Mouse (Mus musculus) midbrain, embryonic 14.5 days (tissue): ENCODE results near the gene Usp13. TPM values are rescaled to one million over a fixed set of nuclear protein-coding genes. Genes with fewer than 3 reads are reported as not detected.
A peak's percentile ranks its signal among the peaks of the same experiment; 100 is the strongest.

Experiments
- ATAC-seq: fragments of 200-750 bp; cut with Nextera tagmentation; 2 replicates; pipeline ENCODE4 v1.8.0; 2017; ENCODE audit warnings: moderate number of reproducible peaks, moderate library complexity; ENCODE audit not compliant: low FRiP score, low TSS enrichment
- DNase-seq: peaks from one replicate; pipeline ENCODE4 v3.0.0-alpha.2; 2015
- H3K27ac ChIP-seq: fragments of 300-500 bp; sonication (generic); replicated peaks from 2 replicates; pipeline ENCODE4 v1.5.1; 2014; ENCODE audit warnings: mild to moderate bottlenecking, low read depth, low read length, moderate library complexity
- H3K27me3 ChIP-seq: fragments of 300-500 bp; sonication (generic); 2 replicates; pipeline ENCODE4 v1.6.1; 2014; ENCODE audit warnings: low read length, control low read depth, mixed read lengths; ENCODE audit not compliant: control insufficient read depth, insufficient read depth
- H3K36me3 ChIP-seq: fragments of 300-500 bp; sonication (generic); 2 replicates; pipeline ENCODE4 v1.6.1; 2014; ENCODE audit warnings: low read length, control low read depth; ENCODE audit not compliant: control insufficient read depth, insufficient read depth
- H3K4me1 ChIP-seq: fragments of 300-500 bp; sonication (generic); 2 replicates; pipeline ENCODE4 v1.6.1; 2014; ENCODE audit warnings: mild to moderate bottlenecking, antibody characterized with exemption, low read length, control low read depth; ENCODE audit not compliant: control insufficient read depth, insufficient read depth
- H3K4me2 ChIP-seq: fragments of 300-500 bp; sonication (generic); 2 replicates; pipeline ENCODE4 v1.6.1; 2014; ENCODE audit warnings: mild to moderate bottlenecking, low read length, moderate library complexity
- H3K4me3 ChIP-seq: fragments of 300-500 bp; sonication (generic); replicated peaks from 2 replicates; pipeline ENCODE4 v1.5.1; 2014; ENCODE audit warnings: low read depth, low read length
- H3K9ac ChIP-seq: fragments of 300-500 bp; sonication (generic); replicated peaks from 2 replicates; pipeline ENCODE4 v1.6.1; 2014; ENCODE audit warnings: mild to moderate bottlenecking, low read length, moderate library complexity
- H3K9me3 ChIP-seq: fragments of 300-500 bp; sonication (generic); 2 replicates; pipeline ENCODE4 v1.6.1; 2016; ENCODE audit warnings: low read length, control low read depth, mixed read lengths; ENCODE audit not compliant: control insufficient read depth
- WGBS: fragments of 180-500 bp; shearing (Covaris S2); extraction: QIAGEN DNeasy Blood & Tissue Kit; methylation state at CpG from one replicate; pipeline ENCODE4 v1.1.7; 2014; 5-methylcytosine and 5-hydroxymethylcytosine counted together
- polyA plus RNA-seq: library from polyadenylated mRNA; unstranded; fragments of >200 nt; fragmentation: Nextera tagmentation; extraction: Ambion mirVana; gene quantifications from 2 replicates; pipeline ENCODE4 v1.2.1, GENCODE M21; 2014

Gene Usp13
- polyA plus RNA-seq: 11.0 and 12.3 TPM in 2 replicates

GRCm38 (mm10) chr3:32817357-32818326 lies at the start of gene Usp13:
Gene Usp13, plus strand, starts transcription at chr3:32817546.
- peak within 1 kb of the TSS; percentile 91 for H3K27ac ChIP-seq
- under 1% methylated on average over 84 of the region's 84 CpGs for WGBS
- peak within 1 kb of the TSS; percentile 88 for H3K9ac ChIP-seq
- H3K4me1 ChIP-seq: peaks cover 13% of the 10 kb centered on the region
- peak within 1 kb of the TSS; percentile 78 for H3K4me3 ChIP-seq
- no peaks in the 10 kb centered on the region for H3K9me3 ChIP-seq
- peak within 1 kb of the TSS; percentile 81 for H3K4me2 ChIP-seq
- DNase-seq (peak; percentile 85), ATAC-seq (peak; percentile 85)
- H3K27me3 ChIP-seq: no peaks in the 10 kb centered on the region
- H3K36me3 ChIP-seq: no peaks in the 10 kb centered on the region

- 75% methylated on average over 2 of the region's 2 CpGs for WGBS
- no peak for ATAC-seq
- H3K4me2 ChIP-seq: no peak overlapping the region
Measured at GRCm38 (mm10) chr3:32770781-32771180, 46.6 kb upstream of the Usp13 start.

GRCm38 (mm10) chr3:32817001-32817356 lies 367 bp upstream of the Usp13 start:
- 4% methylated on average over 9 of the region's 9 CpGs for WGBS

More at GRCm38 (mm10) chr3:32770781-32771180, 46.6 kb upstream of the Usp13 start:
- no peak for DNase-seq
- no peaks in the 10 kb centered on the region for H3K36me3 ChIP-seq
- no peak overlapping the region for H3K27ac ChIP-seq
- H3K27me3 ChIP-seq: no peaks in the 10 kb centered on the region
- no peak overlapping the region for H3K9ac ChIP-seq
- no peaks in the 10 kb centered on the region for H3K9me3 ChIP-seq
- no peaks in the 10 kb centered on the region for H3K4me1 ChIP-seq
- H3K4me3 ChIP-seq: no peak overlapping the region

GRCm38 (mm10) chr3:32818327-32818900 lies 1.1 kb downstream of the Usp13 start:
- 7% methylated on average over 12 of the region's 12 CpGs for WGBS
- Histone ChIP-seq H3K9me3 (no peaks in the 10 kb centered on the region), H3K4me3 (peak overlapping the region; percentile 78), H3K27me3 (no peaks in the 10 kb centered on the region), H3K4me1 (peaks cover 13% of the 10 kb centered on the region), H3K9ac (peak overlapping the region; percentile 88), H3K4me2 (peak overlapping the region; percentile 81), H3K36me3 (no peaks in the 10 kb centered on the region), H3K27ac (peak overlapping the region; percentile 91)
- DNase-seq: peak; percentile 43
- no peak for ATAC-seq

More at GRCm38 (mm10) chr3:32817001-32817356, 367 bp upstream of the Usp13 start:
- Histone ChIP-seq H3K4me1 (peaks cover 13% of the 10 kb centered on the region), H3K4me2 (peak overlapping the region; percentile 81), H3K27me3 (no peaks in the 10 kb centered on the region), H3K27ac (peak overlapping the region; percentile 91), H3K36me3 (no peaks in the 10 kb centered on the region), H3K4me3 (peak overlapping the region; percentile 78), H3K9me3 (no peaks in the 10 kb centered on the region), H3K9ac (peak overlapping the region; percentile 88)
- peak; percentile 70 for DNase-seq
- peak; percentile 22 for ATAC-seq

- no peak for ATAC-seq
- DNase-seq: no peak
- peaks cover 7% of the 10 kb centered on the region for H3K4me1 ChIP-seq
Measured at GRCm38 (mm10) chr3:32822620-32823019, 5.3 kb downstream of the Usp13 start.

GRCm38 (mm10) chr3:32824923-32825322 lies 7.6 kb downstream of the Usp13 start:
- Histone ChIP-seq H3K4me2 (no peak overlapping the region), H3K4me3 (no peak overlapping the region), H3K27me3 (no peaks in the 10 kb centered on the region), H3K36me3 (no peaks in the 10 kb centered on the region), H3K27ac (no peak overlapping the region), H3K4me1 (no peaks in the 10 kb centered on the region), H3K9me3 (no peaks in the 10 kb centered on the region), H3K9ac (no peak overlapping the region)
- DNase-seq (no peak), ATAC-seq (no peak)
- 96% methylated on average over 5 of the region's 5 CpGs for WGBS

More at GRCm38 (mm10) chr3:32822620-32823019, 5.3 kb downstream of the Usp13 start:
- H3K4me2 ChIP-seq: no peak overlapping the region
- H3K9me3 ChIP-seq: no peaks in the 10 kb centered on the region
- no peak overlapping the region for H3K4me3 ChIP-seq
- H3K9ac ChIP-seq: no peak overlapping the region
- no peak overlapping the region for H3K27ac ChIP-seq
- no peaks in the 10 kb centered on the region for H3K36me3 ChIP-seq
- WGBS: 79% methylated on average over 3 of the region's 3 CpGs
- H3K27me3 ChIP-seq: no peaks in the 10 kb centered on the region

- Histone ChIP-seq H3K36me3 (no peaks in the 10 kb centered on the region), H3K4me3 (no peak overlapping the region), H3K27ac (no peak overlapping the region), H3K4me1 (no peaks in the 10 kb centered on the region), H3K4me2 (no peak overlapping the region), H3K9me3 (no peaks in the 10 kb centered on the region), H3K9ac (no peak overlapping the region), H3K27me3 (no peaks in the 10 kb centered on the region)
- 92% methylated on average over 3 of the region's 3 CpGs for WGBS
- no peak for ATAC-seq
- DNase-seq: no peak
Measured at GRCm38 (mm10) chr3:32825964-32826479, 8.7 kb downstream of the Usp13 start.

GRCm38 (mm10) chr3:32826701-32827100 lies 9.4 kb downstream of the Usp13 start:
- no peaks in the 10 kb centered on the region for H3K4me1 ChIP-seq
- no peak overlapping the region for H3K4me2 ChIP-seq
- peak; percentile 13 for DNase-seq
- H3K27ac ChIP-seq: no peak overlapping the region
- no peak overlapping the region for H3K9ac ChIP-seq
- no peaks in the 10 kb centered on the region for H3K36me3 ChIP-seq
- no peaks in the 10 kb centered on the region for H3K27me3 ChIP-seq
- WGBS: 81% methylated on average over 6 of the region's 6 CpGs
- H3K4me3 ChIP-seq: no peak overlapping the region
- no peaks in the 10 kb centered on the region for H3K9me3 ChIP-seq
- ATAC-seq: no peak
